Mouse (Mus musculus): ENCODE measurements around the gene Cpe.

The Cpe gene

GRCm38 (mm10) chr8:64692651-64693201, at the start of gene Cpe:
Gene Cpe, minus strand, starts transcription at chr8:64693054.
- DNase-seq (ENCODE audit: low spot score): peak; percentile 75

- DNase-seq (ENCODE audit: low spot score): no peak
These were observed 47.8 kb upstream of the Cpe start for GRCm38 (mm10) chr8:64740547-64741211.

- DNase-seq (ENCODE audit: low spot score): no peak
These were observed 46.1 kb upstream of the Cpe start for GRCm38 (mm10) chr8:64738916-64739315.

- DNase-seq (ENCODE audit: low spot score): no peak
These were observed 44.0 kb upstream of the Cpe start for GRCm38 (mm10) chr8:64736767-64737323.

- DNase-seq (ENCODE audit: low spot score): no peak
These were observed 42.3 kb upstream of the Cpe start for GRCm38 (mm10) chr8:64735161-64735560.

GRCm38 (mm10) chr8:64733271-64733943, 40.6 kb upstream of the Cpe start, which contains the start of gene Msmo1:
Gene Msmo1, minus strand, starts transcription at chr8:64733792.
- DNase-seq (ENCODE audit: low spot score): peak; percentile 99

- no peak for DNase-seq (ENCODE audit: low spot score)
These were observed 39.7 kb upstream of the Cpe start for GRCm38 (mm10) chr8:64732596-64732995.

GRCm38 (mm10) chr8:64728156-64728555, 35.3 kb upstream of the Cpe start:
- no peak for DNase-seq (ENCODE audit: low spot score)

- DNase-seq (ENCODE audit: low spot score): no peak
These were observed 33.4 kb upstream of the Cpe start for GRCm38 (mm10) chr8:64726190-64726695.

- DNase-seq (ENCODE audit: low spot score): no peak
These were observed 30.4 kb upstream of the Cpe start for GRCm38 (mm10) chr8:64723206-64723605.

GRCm38 (mm10) chr8:64717868-64718267, 25.0 kb upstream of the Cpe start:
- no peak for DNase-seq (ENCODE audit: low spot score)

GRCm38 (mm10) chr8:64712499-64712898, 19.6 kb upstream of the Cpe start:
- DNase-seq (ENCODE audit: low spot score): no peak

- no peak for DNase-seq (ENCODE audit: low spot score)
These were observed 18.7 kb upstream of the Cpe start for GRCm38 (mm10) chr8:64711544-64711943.

- DNase-seq (ENCODE audit: low spot score): no peak
These were observed 14.6 kb upstream of the Cpe start for GRCm38 (mm10) chr8:64707481-64707880.

GRCm38 (mm10) chr8:64703191-64703590, 10.3 kb upstream of the Cpe start:
- DNase-seq (ENCODE audit: low spot score): no peak

- DNase-seq (ENCODE audit: low spot score): no peak
These were observed 1.1 kb downstream of the Cpe start for GRCm38 (mm10) chr8:64691591-64692401.

- no peak for DNase-seq (ENCODE audit: low spot score)
These were observed 2.0 kb downstream of the Cpe start for GRCm38 (mm10) chr8:64690845-64691244.

- DNase-seq (ENCODE audit: low spot score): no peak
These were observed 2.5 kb downstream of the Cpe start for GRCm38 (mm10) chr8:64690306-64690705.

- DNase-seq (ENCODE audit: low spot score): no peak
These were observed 4.1 kb downstream of the Cpe start for GRCm38 (mm10) chr8:64688741-64689140.

GRCm38 (mm10) chr8:64688161-64688560, 4.7 kb downstream of the Cpe start:
- DNase-seq (ENCODE audit: low spot score): no peak

GRCm38 (mm10) chr8:64682501-64682900, 10.4 kb downstream of the Cpe start:
- DNase-seq (ENCODE audit: low spot score): no peak

GRCm38 (mm10) chr8:64676381-64676780, 16.5 kb downstream of the Cpe start:
- no peak for DNase-seq (ENCODE audit: low spot score)

Data from testis, postnatal 14 days (tissue).